Mouse (Mus musculus) midbrain, embryonic 11.5 days (tissue): ENCODE measurements around the gene Dntt. TPM values are rescaled to one million over a fixed set of nuclear protein-coding genes. Genes with fewer than 3 reads are reported as not detected.

Experiments used
- ATAC-seq: fragments of 200-750 bp; cut with Nextera tagmentation; 2 replicates; pipeline ENCODE4 v1.8.0; 2017; ENCODE audit warnings: moderate TSS enrichment, moderate library complexity; ENCODE audit not compliant: low FRiP score
- DNase-seq: peaks from one replicate; pipeline ENCODE4 v3.0.0; 2015; ENCODE audit warnings: low spot score; ENCODE audit errors: missing footprints
- H3K27ac ChIP-seq: fragments of 300-500 bp; sonication (generic); 2 replicates; pipeline ENCODE4 v1.5.1; 2014; ENCODE audit warnings: low read depth, low read length
- H3K27me3 ChIP-seq: fragments of 300-500 bp; sonication (generic); 2 replicates; pipeline ENCODE4 v1.6.1; 2014; ENCODE audit warnings: mild to moderate bottlenecking, low read length, moderate library complexity, mixed read lengths; ENCODE audit not compliant: control insufficient read depth, insufficient read depth
- H3K36me3 ChIP-seq: fragments of 300-500 bp; sonication (generic); 2 replicates; pipeline ENCODE4 v1.6.1; 2014; ENCODE audit warnings: mild to moderate bottlenecking, low read length, moderate library complexity, mixed read lengths; ENCODE audit not compliant: control insufficient read depth, insufficient read depth
- H3K4me1 ChIP-seq: fragments of 300-500 bp; sonication (generic); 2 replicates; pipeline ENCODE4 v1.6.1; 2014; ENCODE audit warnings: low read length; ENCODE audit not compliant: control insufficient read depth, insufficient read depth
- H3K4me2 ChIP-seq: fragments of 300-500 bp; sonication (generic); 2 replicates; pipeline ENCODE4 v1.6.1; 2014; ENCODE audit warnings: mild to moderate bottlenecking, moderate library complexity
- H3K4me3 ChIP-seq: fragments of 300-500 bp; sonication (generic); 2 replicates; pipeline ENCODE4 v1.5.1; 2014; ENCODE audit warnings: low read depth, low read length
- H3K9ac ChIP-seq: fragments of 300-500 bp; sonication (generic); 2 replicates; pipeline ENCODE4 v1.6.1; 2014; ENCODE audit warnings: low read length
- H3K9me3 ChIP-seq: fragments of 300-500 bp; sonication (generic); 2 replicates; pipeline ENCODE4 v1.6.1; 2016; ENCODE audit warnings: low read length; ENCODE audit not compliant: control insufficient read depth
- WGBS: fragments of 180-500 bp; shearing (Covaris S2); extraction: QIAGEN DNeasy Blood & Tissue Kit; methylation state at CpG from one replicate; pipeline ENCODE4 v1.1.7; 2014; 5-methylcytosine and 5-hydroxymethylcytosine counted together
- polyA plus RNA-seq: library from polyadenylated mRNA; unstranded; fragments of >200 nt; fragmentation: Nextera tagmentation; extraction: Ambion mirVana; gene quantifications from 2 replicates; pipeline ENCODE4 v1.2.1, GENCODE M21; 2014

Gene Dntt
- 0.14 TPM in 1 of 2 replicates, not detected in the other for polyA plus RNA-seq

DNA sequence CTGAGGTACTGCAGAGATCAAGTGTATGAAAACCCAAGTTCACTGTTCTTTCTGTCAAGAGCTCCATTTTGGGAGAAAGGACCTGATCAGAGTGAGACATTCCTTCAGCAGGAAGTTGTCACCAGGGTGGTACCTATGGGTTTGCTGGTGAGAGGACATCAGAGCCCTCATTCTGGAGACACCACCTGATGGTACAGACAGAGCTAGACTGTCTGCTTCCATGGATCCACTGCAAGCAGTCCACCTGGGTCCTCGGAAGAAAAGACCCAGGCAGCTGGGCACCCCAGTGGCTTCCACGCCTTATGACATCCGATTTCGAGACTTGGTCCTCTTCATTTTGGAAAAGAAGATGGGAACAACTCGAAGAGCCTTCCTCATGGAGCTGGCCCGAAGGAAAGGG is at the start of gene Dntt:
Gene Dntt (plus strand): TSS at position 57 of the 400 bp plus-strand sequence.
- Histone ChIP-seq H3K27me3 (no peaks in the 10 kb centered on the region), H3K4me2 (no peak within 1 kb of the TSS), H3K4me1 (no peaks in the 10 kb centered on the region), H3K9me3 (no peaks in the 10 kb centered on the region), H3K27ac (no peak within 1 kb of the TSS), H3K4me3 (no peak within 1 kb of the TSS), H3K9ac (no peak within 1 kb of the TSS), H3K36me3 (no peaks in the 10 kb centered on the region)
- DNase-seq (peak; percentile 6), ATAC-seq (no peak)
- 84% methylated on average over 6 of the region's 6 CpGs for WGBS

DNA sequence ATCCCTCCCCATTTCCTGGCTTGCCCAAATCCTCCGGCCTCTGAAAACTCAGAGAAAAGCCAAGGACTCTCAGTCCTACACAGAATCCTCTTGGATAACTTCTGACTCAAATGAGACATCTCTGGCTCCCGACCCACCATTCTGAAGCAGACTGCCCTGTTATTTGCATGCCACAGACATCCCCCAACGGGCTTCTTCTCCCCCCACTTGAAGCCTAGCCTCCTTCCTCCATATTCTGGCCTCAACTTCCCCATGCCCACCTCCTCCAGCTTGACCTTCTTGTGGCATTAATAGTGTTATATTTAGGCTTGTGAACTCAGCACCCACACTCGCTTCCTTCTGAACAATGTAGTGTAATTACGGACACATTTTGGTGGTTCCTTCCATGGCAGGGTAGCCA is 48.4 kb upstream of the Dntt start:
- Histone ChIP-seq H3K36me3 (no peaks in the 10 kb centered on the region), H3K9ac (no peak overlapping the region), H3K27me3 (no peaks in the 10 kb centered on the region), H3K4me2 (no peak overlapping the region), H3K9me3 (no peaks in the 10 kb centered on the region), H3K27ac (no peak overlapping the region), H3K4me3 (no peak overlapping the region), H3K4me1 (no peaks in the 10 kb centered on the region)
- ATAC-seq, result no peak
- no peak for DNase-seq
- 81% methylated on average over 5 of the region's 5 CpGs for WGBS

DNA sequence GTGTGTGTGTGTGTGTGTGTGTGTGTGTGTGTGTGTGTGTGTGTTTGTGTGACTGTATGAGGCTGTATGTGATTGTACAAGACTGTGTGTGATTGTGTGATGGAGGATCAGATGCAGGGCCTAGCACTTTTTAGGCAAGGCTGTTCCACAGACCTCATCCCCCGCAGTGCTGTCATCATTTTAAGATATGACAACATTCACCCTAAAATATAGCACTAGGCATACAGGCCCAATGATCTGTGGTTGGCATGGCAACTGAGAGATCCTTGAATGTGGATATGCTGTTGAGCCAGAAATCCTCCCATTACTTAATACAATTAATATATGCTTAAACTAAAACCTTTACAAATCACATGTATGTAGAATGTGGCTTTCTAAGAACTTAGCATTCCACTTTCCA is 44.5 kb upstream of the Dntt start:
- no peak overlapping the region for H3K4me2 ChIP-seq
- no peak for ATAC-seq

DNA sequence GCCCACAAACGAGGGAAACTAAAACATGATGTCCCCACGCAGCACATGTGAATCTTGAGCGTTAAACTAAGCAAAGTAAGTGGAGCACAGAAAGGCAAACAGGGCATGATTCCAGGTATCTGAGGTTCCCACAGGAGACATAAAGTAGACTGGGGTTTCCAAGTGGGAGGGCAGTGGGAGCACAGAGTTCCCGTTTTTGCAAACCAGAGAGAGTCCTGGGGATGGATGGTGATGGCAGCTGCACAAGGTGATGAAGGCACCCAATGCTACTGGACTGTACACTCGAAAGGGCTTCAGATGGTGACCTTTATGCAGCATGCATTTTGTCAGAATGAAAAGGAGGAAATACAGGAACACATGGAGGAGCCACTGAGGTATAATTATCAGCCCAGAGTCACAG is 40.2 kb upstream of the Dntt start:
- DNase-seq, result no peak
- Histone ChIP-seq H3K27ac (no peak overlapping the region), H3K9me3 (no peaks in the 10 kb centered on the region), H3K27me3 (no peaks in the 10 kb centered on the region), H3K4me3 (no peak overlapping the region), H3K9ac (no peak overlapping the region), H3K36me3 (no peaks in the 10 kb centered on the region), H3K4me1 (no peaks in the 10 kb centered on the region), H3K4me2 (no peak overlapping the region)
- 91% methylated on average over 5 of the region's 5 CpGs for WGBS
- no peak for ATAC-seq

More for the DNA sequence above, 44.5 kb upstream of the Dntt start:
- H3K36me3 ChIP-seq, result no peaks in the 10 kb centered on the region
- H3K9me3 ChIP-seq, result no peaks in the 10 kb centered on the region
- no peak overlapping the region for H3K4me3 ChIP-seq
- H3K27ac ChIP-seq, result no peak overlapping the region
- no peaks in the 10 kb centered on the region for H3K4me1 ChIP-seq
- H3K27me3 ChIP-seq, result no peaks in the 10 kb centered on the region
- no peak for DNase-seq
- H3K9ac ChIP-seq, result no peak overlapping the region
- 100% methylated on average over 1 of the region's 1 CpGs for WGBS

DNA sequence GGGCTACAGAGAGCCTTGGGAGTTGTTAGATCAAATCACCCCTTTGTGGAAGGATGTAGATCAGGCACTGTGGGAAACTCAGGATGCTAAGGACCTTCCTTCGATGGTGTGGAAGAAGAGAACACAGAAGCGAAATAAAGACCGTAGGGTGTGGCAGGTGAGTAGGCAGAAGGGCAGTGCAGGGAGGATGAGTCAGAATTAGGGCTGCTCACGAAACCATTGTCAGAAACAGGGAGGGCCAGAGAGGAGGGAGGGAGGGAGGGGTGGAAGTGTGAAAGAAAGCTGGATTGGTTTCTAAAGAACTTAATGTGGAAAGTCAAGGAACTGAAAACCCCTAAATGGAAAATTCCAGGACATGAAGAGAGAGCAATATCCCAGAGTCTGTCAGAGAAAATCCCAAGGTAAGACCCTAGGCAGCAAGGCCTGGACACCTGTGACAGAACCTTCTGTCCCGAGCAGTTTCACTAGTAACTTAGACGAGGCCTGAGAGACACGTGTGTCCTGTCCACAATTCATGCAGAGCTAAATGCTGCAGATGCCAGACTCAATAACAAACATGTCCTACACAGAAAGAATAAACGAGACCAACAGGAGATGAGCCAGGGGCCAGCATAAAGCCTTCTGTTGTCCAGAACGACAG is 39.0 kb upstream of the Dntt start:
- H3K27me3 ChIP-seq, result no peaks in the 10 kb centered on the region
- H3K4me1 ChIP-seq, result no peaks in the 10 kb centered on the region
- no peaks in the 10 kb centered on the region for H3K9me3 ChIP-seq
- H3K27ac ChIP-seq, result no peak overlapping the region
- no peaks in the 10 kb centered on the region for H3K36me3 ChIP-seq
- ATAC-seq (no peak), DNase-seq (peak; percentile 35)
- H3K9ac ChIP-seq, result no peak overlapping the region
- no peak overlapping the region for H3K4me3 ChIP-seq
- no peak overlapping the region for H3K4me2 ChIP-seq
- 79% methylated on average over 9 of the region's 9 CpGs for WGBS

DNA sequence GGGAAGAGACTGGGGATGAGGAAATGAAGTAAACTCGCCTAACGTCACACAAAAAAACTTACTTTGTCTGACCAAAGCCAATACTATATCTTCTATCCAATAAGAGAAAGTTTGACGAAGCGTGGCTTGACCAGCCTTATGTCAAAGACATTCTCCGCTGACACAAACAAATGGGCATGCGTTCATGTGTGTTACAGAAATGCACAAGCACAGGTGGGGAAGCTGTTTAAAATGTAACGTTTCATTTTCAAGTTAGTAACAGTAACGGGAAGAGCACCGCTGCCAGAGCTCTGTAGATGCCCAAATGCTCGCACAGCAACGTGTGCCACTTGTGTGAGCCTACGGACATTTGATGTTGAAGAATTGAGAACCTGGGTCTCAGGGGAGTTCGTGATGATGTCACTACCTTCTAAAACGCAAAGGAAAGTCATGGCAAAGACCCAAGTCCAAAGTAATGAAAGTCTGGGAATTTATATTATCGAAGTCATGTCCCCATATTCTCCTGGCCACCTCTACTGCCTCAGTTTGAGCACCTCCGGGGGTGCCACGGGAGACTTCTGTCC is 38.2 kb upstream of the Dntt start:
- Histone ChIP-seq H3K4me3 (no peak overlapping the region), H3K9me3 (no peaks in the 10 kb centered on the region), H3K4me2 (no peak overlapping the region), H3K27ac (no peak overlapping the region), H3K36me3 (no peaks in the 10 kb centered on the region), H3K4me1 (no peaks in the 10 kb centered on the region), H3K27me3 (no peaks in the 10 kb centered on the region), H3K9ac (no peak overlapping the region)
- no peak for ATAC-seq
- DNase-seq, result no peak
- 94% methylated on average over 17 of the region's 17 CpGs for WGBS

DNA sequence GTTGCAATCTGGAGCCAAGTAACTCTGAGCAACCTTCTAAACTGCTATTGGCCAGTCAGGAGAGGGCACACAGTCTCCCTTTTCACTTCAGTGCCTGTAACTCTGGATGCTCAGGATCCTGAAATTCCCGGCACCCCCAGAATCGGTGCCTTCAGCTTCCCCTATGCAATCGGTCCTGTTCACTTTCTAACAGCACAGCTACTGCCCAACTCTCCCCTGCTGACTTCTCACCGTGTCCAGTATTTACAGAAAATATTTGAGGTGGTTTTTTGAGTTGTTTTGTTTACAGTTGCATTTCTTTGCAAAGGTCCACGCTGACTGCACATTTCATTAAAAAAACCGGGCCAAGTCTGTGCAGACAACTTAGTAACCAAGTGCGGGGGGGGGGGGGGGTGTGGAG is 37.4 kb upstream of the Dntt start:
- no peak for ATAC-seq
- Histone ChIP-seq H3K9me3 (no peaks in the 10 kb centered on the region), H3K4me1 (no peaks in the 10 kb centered on the region), H3K27ac (no peak overlapping the region), H3K9ac (no peak overlapping the region), H3K36me3 (no peaks in the 10 kb centered on the region), H3K27me3 (no peaks in the 10 kb centered on the region), H3K4me2 (no peak overlapping the region), H3K4me3 (no peak overlapping the region)
- no peak for DNase-seq
- WGBS, result 81% methylated on average over 7 of the region's 7 CpGs

DNA sequence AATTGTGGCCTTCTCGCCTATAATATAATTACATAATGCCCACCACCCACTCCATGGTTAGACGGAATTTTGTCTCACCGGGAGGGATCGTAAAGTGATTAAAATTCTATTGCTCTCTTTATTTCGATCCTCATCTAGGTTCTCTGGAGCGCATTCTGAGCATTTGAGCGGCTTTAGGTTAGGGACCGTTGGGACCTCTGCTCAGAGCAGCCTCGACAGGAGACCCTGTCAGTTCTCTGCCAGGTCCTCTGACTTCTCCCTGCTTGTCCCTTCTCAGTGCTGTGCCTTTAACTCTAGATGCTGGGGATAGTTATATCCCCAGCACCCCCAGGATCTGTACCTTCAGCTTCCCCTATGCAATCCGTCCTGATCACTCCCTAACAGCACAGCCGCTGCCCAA is 37.0 kb upstream of the Dntt start:
- no peak overlapping the region for H3K9ac ChIP-seq
- DNase-seq (no peak), ATAC-seq (no peak)
- no peak overlapping the region for H3K4me3 ChIP-seq
- H3K9me3 ChIP-seq, result no peaks in the 10 kb centered on the region
- no peak overlapping the region for H3K27ac ChIP-seq
- no peak overlapping the region for H3K4me2 ChIP-seq
- 87% methylated on average over 11 of the region's 11 CpGs for WGBS
- H3K36me3 ChIP-seq, result no peaks in the 10 kb centered on the region
- no peaks in the 10 kb centered on the region for H3K4me1 ChIP-seq
- H3K27me3 ChIP-seq, result no peaks in the 10 kb centered on the region

DNA sequence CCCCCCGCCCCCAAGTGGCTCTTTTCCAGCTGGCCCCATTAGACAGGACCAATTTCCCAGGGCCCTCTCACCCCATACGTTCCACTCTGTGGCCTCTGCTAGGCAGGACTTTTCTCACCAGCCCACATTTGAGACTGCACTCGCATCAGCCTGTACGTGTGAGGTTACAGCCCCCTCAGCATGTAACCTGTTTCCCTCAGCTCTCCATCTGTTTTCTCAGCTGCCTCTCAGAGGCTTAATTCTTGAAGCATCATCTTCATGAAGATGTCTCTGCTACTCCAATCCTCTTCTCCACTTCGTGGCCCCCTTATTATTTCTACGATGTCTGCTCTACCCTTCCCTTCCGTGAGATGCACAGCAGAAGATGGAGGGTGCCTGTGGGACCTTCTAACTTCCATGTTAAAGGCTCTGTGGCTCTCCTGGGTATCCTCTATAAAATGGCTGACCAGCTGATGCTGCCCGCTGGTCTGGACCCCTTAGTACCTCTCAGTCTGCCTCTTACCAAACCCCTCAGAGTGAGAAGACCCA is 36.5 kb upstream of the Dntt start:
- no peak for ATAC-seq
- Histone ChIP-seq H3K4me2 (no peak overlapping the region), H3K4me1 (no peaks in the 10 kb centered on the region), H3K9me3 (no peaks in the 10 kb centered on the region), H3K9ac (no peak overlapping the region), H3K27ac (no peak overlapping the region), H3K27me3 (no peaks in the 10 kb centered on the region), H3K4me3 (no peak overlapping the region), H3K36me3 (no peaks in the 10 kb centered on the region)
- WGBS, result 85% methylated on average over 8 of the region's 8 CpGs
- no peak for DNase-seq
